Mouse (Mus musculus): Measurements from ENCODE around the gene Rasa4. TPM values are rescaled to one million over a fixed set of nuclear protein-coding genes. Genes with fewer than 3 reads are reported as not detected.

The Rasa4 gene
- 2.0 and 2.3 TPM in 2 replicates for polyA plus RNA-seq (2015; fragmentation: Nextera tagmentation; extraction: Ambion mirVana)

GRCm38 (mm10) chr5:136083669-136084107, at the start of gene Rasa4:
Rasa4 (plus strand) TSS chr5:136083916.
- no peak within 1 kb of the TSS for H3K27ac ChIP-seq (ENCODE audit: low read length)
- peak within 1 kb of the TSS; percentile 71 for H3K4me3 ChIP-seq (ENCODE audit: low read length)
- peaks cover 15% of the 10 kb centered on the region for H3K4me1 ChIP-seq (ENCODE audit: control insufficient read depth, insufficient read depth, low read length)
- H3K9ac ChIP-seq (ENCODE audit: low read length): peak within 1 kb of the TSS; percentile 77
- peak; percentile 98 for ATAC-seq (replicated peaks; ENCODE audit: extremely low read depth, insufficient read depth, low FRiP score)
- no peaks in the 10 kb centered on the region for H3K36me3 ChIP-seq (ENCODE audit: control insufficient read depth, insufficient read depth)
- peak within 1 kb of the TSS; percentile 100 for H3K4me2 ChIP-seq (ENCODE audit: low read depth, low read length)
- 0 out of 2 replicates have a peak, but pooled peaks cover 2% of the 10 kb centered on the region for H3K9me3 ChIP-seq (replicated peaks; ENCODE audit: control insufficient read depth, low read length)
- H3K27me3 ChIP-seq (ENCODE audit: control insufficient read depth, insufficient read depth, low read length): peaks cover 16% of the 10 kb centered on the region
- 1% methylated on average over 26 of the region's 28 CpGs for WGBS

- Histone ChIP-seq H3K9me3 (replicated peaks; ENCODE audit: control insufficient read depth, low read length) (no peaks in the 10 kb centered on the region), H3K4me1 (ENCODE audit: control insufficient read depth, insufficient read depth, low read length) (no peaks in the 10 kb centered on the region), H3K9ac (ENCODE audit: low read length) (no peak overlapping the region), H3K27me3 (ENCODE audit: control insufficient read depth, insufficient read depth, low read length) (no peaks in the 10 kb centered on the region), H3K27ac (ENCODE audit: low read length) (no peak overlapping the region), H3K4me2 (ENCODE audit: low read depth, low read length) (no peak overlapping the region), H3K4me3 (ENCODE audit: low read length) (no peak overlapping the region), H3K36me3 (ENCODE audit: control insufficient read depth, insufficient read depth) (peaks cover 17% of the 10 kb centered on the region)
- WGBS: 75% methylated on average over 4 of the region's 4 CpGs
- no peak for ATAC-seq (replicated peaks; ENCODE audit: extremely low read depth, insufficient read depth, low FRiP score)
Measured at GRCm38 (mm10) chr5:136034868-136035267, 48.8 kb upstream of the Rasa4 start.

- no peak overlapping the region for H3K4me3 ChIP-seq (ENCODE audit: low read length)
- no peaks in the 10 kb centered on the region for H3K27me3 ChIP-seq (ENCODE audit: control insufficient read depth, insufficient read depth, low read length)
- H3K36me3 ChIP-seq (ENCODE audit: control insufficient read depth, insufficient read depth): peaks cover 17% of the 10 kb centered on the region
- no peaks in the 10 kb centered on the region for H3K4me1 ChIP-seq (ENCODE audit: control insufficient read depth, insufficient read depth, low read length)
- no peak for ATAC-seq (replicated peaks; ENCODE audit: extremely low read depth, insufficient read depth, low FRiP score)
- no peak overlapping the region for H3K27ac ChIP-seq (ENCODE audit: low read length)
- no peak overlapping the region for H3K4me2 ChIP-seq (ENCODE audit: low read depth, low read length)
- H3K9me3 ChIP-seq (replicated peaks; ENCODE audit: control insufficient read depth, low read length): no peaks in the 10 kb centered on the region
- no peak overlapping the region for H3K9ac ChIP-seq (ENCODE audit: low read length)
- WGBS: 80% methylated on average over 1 of the region's 1 CpGs
Measured at GRCm38 (mm10) chr5:136035285-136035684, 48.4 kb upstream of the Rasa4 start.

GRCm38 (mm10) chr5:136036667-136037066, 47.0 kb upstream of the Rasa4 start:
- H3K27me3 ChIP-seq (ENCODE audit: control insufficient read depth, insufficient read depth, low read length): no peaks in the 10 kb centered on the region
- H3K4me3 ChIP-seq (ENCODE audit: low read length): no peak overlapping the region
- no peaks in the 10 kb centered on the region for H3K4me1 ChIP-seq (ENCODE audit: control insufficient read depth, insufficient read depth, low read length)
- no peak for ATAC-seq (replicated peaks; ENCODE audit: extremely low read depth, insufficient read depth, low FRiP score)
- no peaks in the 10 kb centered on the region for H3K9me3 ChIP-seq (replicated peaks; ENCODE audit: control insufficient read depth, low read length)
- WGBS: 100% methylated on average over 1 of the region's 1 CpGs
- peaks cover 9% of the 10 kb centered on the region; the same call in 1 of the 2 replicates for H3K36me3 ChIP-seq (ENCODE audit: control insufficient read depth, insufficient read depth)
- H3K4me2 ChIP-seq (ENCODE audit: low read depth, low read length): no peak overlapping the region
- no peak overlapping the region for H3K9ac ChIP-seq (ENCODE audit: low read length)
- H3K27ac ChIP-seq (ENCODE audit: low read length): no peak overlapping the region

GRCm38 (mm10) chr5:136038258-136039214, 45.2 kb upstream of the Rasa4 start, which contains the start of gene Upk3b:
Upk3b (plus strand) TSS chr5:136038496.
- Histone ChIP-seq H3K9me3 (replicated peaks; ENCODE audit: control insufficient read depth, low read length) (no peaks in the 10 kb centered on the region), H3K36me3 (ENCODE audit: control insufficient read depth, insufficient read depth) (no peaks in the 10 kb centered on the region), H3K27ac (ENCODE audit: low read length) (no peak within 1 kb of the TSS), H3K4me2 (ENCODE audit: low read depth, low read length) (no peak within 1 kb of the TSS), H3K9ac (ENCODE audit: low read length) (no peak within 1 kb of the TSS), H3K4me1 (ENCODE audit: control insufficient read depth, insufficient read depth, low read length) (no peaks in the 10 kb centered on the region), H3K4me3 (ENCODE audit: low read length) (no peak within 1 kb of the TSS), H3K27me3 (ENCODE audit: control insufficient read depth, insufficient read depth, low read length) (no peaks in the 10 kb centered on the region)
- 45% methylated on average over 17 of the region's 17 CpGs for WGBS
- ATAC-seq (replicated peaks; ENCODE audit: extremely low read depth, insufficient read depth, low FRiP score): peak; percentile 47

- Histone ChIP-seq H3K27ac (ENCODE audit: low read length) (no peak overlapping the region), H3K4me1 (ENCODE audit: control insufficient read depth, insufficient read depth, low read length) (no peaks in the 10 kb centered on the region), H3K9me3 (replicated peaks; ENCODE audit: control insufficient read depth, low read length) (no peaks in the 10 kb centered on the region), H3K4me3 (ENCODE audit: low read length) (no peak overlapping the region), H3K4me2 (ENCODE audit: low read depth, low read length) (no peak overlapping the region), H3K9ac (ENCODE audit: low read length) (no peak overlapping the region), H3K27me3 (ENCODE audit: control insufficient read depth, insufficient read depth, low read length) (no peaks in the 10 kb centered on the region), H3K36me3 (ENCODE audit: control insufficient read depth, insufficient read depth) (no peaks in the 10 kb centered on the region)
- ATAC-seq (replicated peaks; ENCODE audit: extremely low read depth, insufficient read depth, low FRiP score): no peak
- 37% methylated on average over 5 of the region's 5 CpGs for WGBS
Measured at GRCm38 (mm10) chr5:136040210-136040609, 43.5 kb upstream of the Rasa4 start.

GRCm38 (mm10) chr5:136041260-136041659, 42.5 kb upstream of the Rasa4 start:
- no peaks in the 10 kb centered on the region for H3K27me3 ChIP-seq (ENCODE audit: control insufficient read depth, insufficient read depth, low read length)
- WGBS: 45% methylated on average over 2 of the region's 2 CpGs
- no peaks in the 10 kb centered on the region for H3K4me1 ChIP-seq (ENCODE audit: control insufficient read depth, insufficient read depth, low read length)
- no peak overlapping the region for H3K4me2 ChIP-seq (ENCODE audit: low read depth, low read length)
- no peak overlapping the region for H3K27ac ChIP-seq (ENCODE audit: low read length)
- ATAC-seq (replicated peaks; ENCODE audit: extremely low read depth, insufficient read depth, low FRiP score): no peak
- H3K9ac ChIP-seq (ENCODE audit: low read length): no peak overlapping the region
- H3K9me3 ChIP-seq (replicated peaks; ENCODE audit: control insufficient read depth, low read length): no peaks in the 10 kb centered on the region
- no peaks in the 10 kb centered on the region for H3K36me3 ChIP-seq (ENCODE audit: control insufficient read depth, insufficient read depth)
- H3K4me3 ChIP-seq (ENCODE audit: low read length): no peak overlapping the region

- Histone ChIP-seq H3K4me1 (ENCODE audit: control insufficient read depth, insufficient read depth, low read length) (no peaks in the 10 kb centered on the region), H3K9me3 (replicated peaks; ENCODE audit: control insufficient read depth, low read length) (no peaks in the 10 kb centered on the region), H3K27ac (ENCODE audit: low read length) (no peak overlapping the region), H3K36me3 (ENCODE audit: control insufficient read depth, insufficient read depth) (no peaks in the 10 kb centered on the region), H3K4me2 (ENCODE audit: low read depth, low read length) (no peak overlapping the region), H3K27me3 (ENCODE audit: control insufficient read depth, insufficient read depth, low read length) (no peaks in the 10 kb centered on the region), H3K9ac (ENCODE audit: low read length) (no peak overlapping the region), H3K4me3 (ENCODE audit: low read length) (no peak overlapping the region)
- 95% methylated on average over 8 of the region's 8 CpGs for WGBS
- no peak for ATAC-seq (replicated peaks; ENCODE audit: extremely low read depth, insufficient read depth, low FRiP score)
Measured at GRCm38 (mm10) chr5:136041666-136042065, 42.0 kb upstream of the Rasa4 start.

GRCm38 (mm10) chr5:136044865-136045264, 38.9 kb upstream of the Rasa4 start:
- H3K4me2 ChIP-seq (ENCODE audit: low read depth, low read length): no peak overlapping the region
- no peak overlapping the region for H3K4me3 ChIP-seq (ENCODE audit: low read length)
- H3K27me3 ChIP-seq (ENCODE audit: control insufficient read depth, insufficient read depth, low read length): no peaks in the 10 kb centered on the region
- ATAC-seq (replicated peaks; ENCODE audit: extremely low read depth, insufficient read depth, low FRiP score): no peak
- H3K4me1 ChIP-seq (ENCODE audit: control insufficient read depth, insufficient read depth, low read length): no peaks in the 10 kb centered on the region
- no peaks in the 10 kb centered on the region for H3K36me3 ChIP-seq (ENCODE audit: control insufficient read depth, insufficient read depth)
- no peak overlapping the region for H3K9ac ChIP-seq (ENCODE audit: low read length)
- H3K9me3 ChIP-seq (replicated peaks; ENCODE audit: control insufficient read depth, low read length): no peaks in the 10 kb centered on the region
- WGBS: 69% methylated on average over 13 of the region's 13 CpGs
- no peak overlapping the region for H3K27ac ChIP-seq (ENCODE audit: low read length)

Data from heart, embryonic 16.5 days (tissue).